Mouse (Mus musculus): Measurements from ENCODE around the gene Pithd1.

GRCm38 (mm10) chr4:135955886-135956285 is 31.2 kb downstream of the Pithd1 start:
- TF ChIP-seq HCFC1 (IDR thresholded peaks at IDR 0.05; ENCODE audit: borderline replicate concordance, insufficient read depth, low read length), result no peak
- TF ChIP-seq ZC3H11A (IDR thresholded peaks at IDR 0.05; ENCODE audit: borderline replicate concordance, low read depth, low read length), result no peak

Measured in ES-E14 (cell line).